Mouse (Mus musculus) neural tube, embryonic 11.5 days (tissue): ENCODE measurements at regions not wholly inside any gene's neighbourhood (a gene's known extent, or its start where the extent isn't known, plus 50 kb on each side); places are given as distances from the start of the nearest gene placed in this dataset.

Source experiments
- ATAC-seq: fragments of 200-750 bp; cut with Nextera tagmentation; 2 replicates; pipeline ENCODE4 v1.8.0; 2017; ENCODE audit warnings: moderate number of reproducible peaks, mild to moderate bottlenecking, moderate TSS enrichment, moderate library complexity; ENCODE audit not compliant: insufficient read depth, low FRiP score, low TSS enrichment
- DNase-seq: peaks from one replicate; pipeline ENCODE4 v3.0.0-alpha.2; 2015; ENCODE audit warnings: low spot score
- H3K27ac ChIP-seq: fragments of 300-500 bp; sonication (generic); 2 replicates; pipeline ENCODE4 v1.5.1; 2014; ENCODE audit warnings: low read depth, mild to moderate bottlenecking, low read length
- H3K27me3 ChIP-seq: fragments of 300-500 bp; sonication (generic); 2 replicates; pipeline ENCODE4 v1.6.1; 2014; ENCODE audit warnings: mild to moderate bottlenecking, low read length, mixed read lengths; ENCODE audit not compliant: control insufficient read depth, insufficient read depth
- H3K36me3 ChIP-seq: fragments of 300-500 bp; sonication (generic); 2 replicates; pipeline ENCODE4 v1.6.1; 2014; ENCODE audit warnings: mild to moderate bottlenecking, low read length, moderate library complexity, mixed read lengths; ENCODE audit not compliant: control insufficient read depth, insufficient read depth
- H3K4me1 ChIP-seq: fragments of 300-500 bp; sonication (generic); 2 replicates; pipeline ENCODE4 v1.6.1; 2014; ENCODE audit warnings: low read length, mixed read lengths; ENCODE audit not compliant: control insufficient read depth, insufficient read depth
- H3K4me2 ChIP-seq: fragments of 300-500 bp; sonication (generic); 2 replicates; pipeline ENCODE4 v1.6.1; 2014; ENCODE audit warnings: low read depth, mild to moderate bottlenecking, moderate library complexity
- H3K4me3 ChIP-seq: fragments of 300-500 bp; sonication (generic); 2 replicates; pipeline ENCODE4 v1.5.1; 2014; ENCODE audit warnings: low read depth, low read length
- H3K9ac ChIP-seq: fragments of 300-500 bp; sonication (generic); 2 replicates; pipeline ENCODE4 v1.6.1; 2014; ENCODE audit warnings: mild to moderate bottlenecking, low read length
- H3K9me3 ChIP-seq: fragments of 300-500 bp; sonication (generic); 2 replicates; pipeline ENCODE4 v1.6.1; 2016; ENCODE audit warnings: low read length; ENCODE audit not compliant: control insufficient read depth
- WGBS: fragments of 180-500 bp; shearing (Covaris S2); extraction: QIAGEN DNeasy Blood & Tissue Kit; methylation state at CpG from one replicate; pipeline ENCODE4 v1.1.7; 2014; 5-methylcytosine and 5-hydroxymethylcytosine counted together

DNA sequence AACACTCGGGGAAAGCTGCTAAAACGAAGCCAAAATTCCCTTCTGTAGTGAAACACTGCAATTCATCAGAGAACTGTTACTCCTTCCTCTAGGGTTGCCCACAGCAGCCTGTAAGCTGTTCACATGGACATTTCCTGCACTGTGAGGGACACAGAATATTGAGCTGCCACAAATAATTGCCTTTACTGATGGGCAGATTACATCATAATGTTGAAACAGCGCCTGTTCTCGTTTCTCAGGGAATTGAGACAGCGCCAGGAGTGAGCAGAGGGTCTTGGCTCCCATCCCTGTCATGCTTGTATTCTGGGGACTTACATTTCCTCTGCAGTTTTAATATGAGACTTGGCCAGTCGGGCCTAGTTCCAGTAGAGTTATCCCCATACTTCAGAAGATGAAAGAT is 357.3 kb downstream of the Bmper start:
- no peak overlapping the region for H3K4me2 ChIP-seq
- no peaks in the 10 kb centered on the region for H3K27me3 ChIP-seq
- DNase-seq (no peak), ATAC-seq (no peak)
- no peak overlapping the region for H3K27ac ChIP-seq
- 79% methylated on average over 6 of the region's 6 CpGs for WGBS
- no peaks in the 10 kb centered on the region for H3K4me1 ChIP-seq
- no peaks in the 10 kb centered on the region for H3K36me3 ChIP-seq
- no peak overlapping the region for H3K9ac ChIP-seq
- no peaks in the 10 kb centered on the region for H3K9me3 ChIP-seq
- no peak overlapping the region for H3K4me3 ChIP-seq

DNA sequence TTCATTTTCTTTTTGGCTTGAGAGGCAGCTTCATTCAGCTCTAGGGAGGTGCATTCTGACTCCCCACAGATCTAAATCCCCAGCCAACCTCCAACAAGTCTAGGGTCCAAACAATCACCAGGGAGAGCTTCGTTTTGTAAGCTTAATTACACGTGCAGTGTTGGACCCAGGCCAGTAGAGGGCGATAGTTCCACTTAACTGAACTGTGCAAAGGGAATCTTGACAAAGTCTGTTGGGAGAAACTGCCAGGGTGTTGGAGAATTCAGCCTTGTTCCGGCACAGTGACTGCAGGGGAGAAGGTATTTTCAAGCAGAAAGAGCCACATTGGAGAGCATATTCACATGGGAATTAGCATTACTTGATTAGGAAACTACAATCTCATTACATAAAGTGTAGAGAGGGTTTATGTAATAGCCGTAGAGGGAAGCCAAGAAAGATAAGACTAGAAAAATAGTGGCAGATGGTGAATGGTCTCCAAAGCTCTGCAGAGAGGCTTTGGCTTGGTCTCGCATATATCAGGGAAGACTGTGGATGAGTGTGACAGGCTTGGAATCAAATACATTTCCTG is 358.2 kb downstream of the Bmper start:
- H3K36me3 ChIP-seq, result no peaks in the 10 kb centered on the region
- ATAC-seq, result peak; percentile 55
- H3K27ac ChIP-seq, result no peak overlapping the region
- H3K4me1 ChIP-seq, result no peaks in the 10 kb centered on the region
- DNase-seq, result peak; percentile 68
- no peak overlapping the region for H3K4me3 ChIP-seq
- H3K9me3 ChIP-seq, result no peaks in the 10 kb centered on the region
- H3K27me3 ChIP-seq, result no peaks in the 10 kb centered on the region
- WGBS, result 25% methylated on average over 6 of the region's 6 CpGs
- no peak overlapping the region for H3K9ac ChIP-seq
- H3K4me2 ChIP-seq, result no peak overlapping the region

DNA sequence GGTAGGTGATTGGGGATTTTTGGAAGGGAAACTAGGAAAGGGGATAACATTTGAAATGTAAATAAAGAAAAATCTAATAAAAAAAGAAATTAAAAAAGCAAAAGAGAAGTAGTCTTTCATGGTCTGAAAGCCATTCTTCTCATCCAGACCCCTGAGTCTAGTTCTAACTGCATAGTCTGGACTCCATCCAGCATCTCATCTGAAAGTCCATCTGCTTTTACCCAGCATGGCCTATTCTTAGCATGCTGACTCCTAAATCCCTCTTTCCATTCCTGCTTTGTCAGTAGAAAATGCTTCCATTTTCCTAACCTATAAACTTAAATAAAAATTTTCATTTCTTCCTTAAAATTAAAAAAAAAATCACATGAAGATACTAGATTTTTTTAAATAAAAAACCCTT is 361.7 kb downstream of the Bmper start:
- H3K27ac ChIP-seq, result no peak overlapping the region
- H3K4me3 ChIP-seq, result no peak overlapping the region
- DNase-seq (no peak), ATAC-seq (no peak)
- H3K9me3 ChIP-seq, result no peaks in the 10 kb centered on the region
- no peak overlapping the region for H3K4me2 ChIP-seq
- H3K36me3 ChIP-seq, result no peaks in the 10 kb centered on the region
- no peaks in the 10 kb centered on the region for H3K27me3 ChIP-seq
- H3K9ac ChIP-seq, result no peak overlapping the region
- no peaks in the 10 kb centered on the region for H3K4me1 ChIP-seq

DNA sequence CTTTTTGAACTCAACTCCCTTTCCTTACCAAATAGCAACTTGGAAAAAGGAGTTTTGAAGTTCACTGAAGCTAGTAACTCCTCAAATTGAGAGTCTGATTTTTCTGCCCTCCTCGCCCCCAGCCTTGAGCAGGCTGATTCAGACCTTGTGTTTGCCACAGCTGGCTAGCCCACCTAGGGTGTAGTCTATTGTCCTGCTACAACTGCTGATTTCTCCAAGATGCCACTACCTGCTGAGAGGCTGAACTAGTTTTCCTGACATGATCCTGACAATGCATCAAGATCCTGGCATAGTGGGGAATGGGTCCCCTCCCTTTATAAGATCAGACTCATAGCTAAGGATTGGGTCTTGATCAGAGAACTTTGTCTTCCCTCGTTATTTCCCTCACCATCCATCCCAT is 366.1 kb downstream of the Bmper start:
- Histone ChIP-seq H3K27ac (no peak overlapping the region), H3K9me3 (no peaks in the 10 kb centered on the region), H3K4me2 (no peak overlapping the region), H3K4me3 (no peak overlapping the region), H3K4me1 (no peaks in the 10 kb centered on the region), H3K9ac (no peak overlapping the region), H3K27me3 (no peaks in the 10 kb centered on the region), H3K36me3 (no peaks in the 10 kb centered on the region)
- ATAC-seq (no peak), DNase-seq (no peak)
- WGBS, result 39% methylated on average over 2 of the region's 2 CpGs

DNA sequence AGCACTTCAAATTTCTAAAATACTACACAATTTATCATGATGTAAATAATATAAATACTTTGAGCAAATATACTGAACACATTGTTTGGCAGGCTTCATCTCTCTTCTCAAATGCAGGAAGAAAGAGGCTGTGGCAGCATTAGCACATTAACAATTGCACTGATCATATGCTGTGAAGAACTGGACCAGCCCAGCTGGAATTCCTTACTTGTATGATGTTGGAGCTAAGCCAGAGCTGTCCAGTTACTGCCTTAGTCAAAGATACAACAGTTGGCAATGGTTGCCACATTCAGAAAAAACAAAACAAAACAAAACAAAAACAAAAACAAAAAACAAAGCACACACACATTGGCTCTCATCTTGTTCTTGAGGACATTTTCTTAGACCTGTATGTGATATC is 369.0 kb downstream of the Bmper start:
- H3K27ac ChIP-seq, result no peak overlapping the region
- H3K4me2 ChIP-seq, result no peak overlapping the region
- no peaks in the 10 kb centered on the region for H3K9me3 ChIP-seq
- no peak for DNase-seq
- H3K36me3 ChIP-seq, result no peaks in the 10 kb centered on the region
- H3K9ac ChIP-seq, result no peak overlapping the region
- no peaks in the 10 kb centered on the region for H3K4me1 ChIP-seq
- no peak overlapping the region for H3K4me3 ChIP-seq
- H3K27me3 ChIP-seq, result no peaks in the 10 kb centered on the region
- no peak for ATAC-seq

DNA sequence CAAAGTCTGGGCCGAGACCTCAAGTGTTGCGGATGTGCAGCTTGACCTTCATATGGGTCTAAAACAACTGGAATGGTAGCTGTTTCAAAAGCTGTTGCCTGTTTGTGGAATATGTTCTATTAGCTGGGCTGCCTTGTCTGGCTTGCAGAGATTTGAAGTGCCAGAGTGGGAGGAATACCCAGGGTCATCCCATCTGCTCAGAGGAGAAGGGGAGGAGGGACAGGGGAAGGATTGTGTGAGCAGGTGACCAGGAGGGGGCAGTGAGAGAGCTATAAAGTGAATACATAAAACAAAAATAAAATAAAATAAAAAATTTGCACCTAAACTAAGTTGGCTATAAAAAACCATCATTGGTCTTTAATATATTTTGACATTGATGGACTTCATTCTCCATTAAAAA is 377.7 kb downstream of the Bmper start:
- Histone ChIP-seq H3K4me2 (no peak overlapping the region), H3K36me3 (no peaks in the 10 kb centered on the region), H3K9me3 (no peaks in the 10 kb centered on the region), H3K4me3 (no peak overlapping the region), H3K27me3 (no peaks in the 10 kb centered on the region), H3K9ac (no peak overlapping the region), H3K4me1 (no peaks in the 10 kb centered on the region), H3K27ac (no peak overlapping the region)
- DNase-seq (no peak), ATAC-seq (no peak)
- 100% methylated on average over 2 of the region's 2 CpGs for WGBS
